Mouse (Mus musculus): Measurements from ENCODE around the gene Lingo2.

Lingo2 gene

DNA sequence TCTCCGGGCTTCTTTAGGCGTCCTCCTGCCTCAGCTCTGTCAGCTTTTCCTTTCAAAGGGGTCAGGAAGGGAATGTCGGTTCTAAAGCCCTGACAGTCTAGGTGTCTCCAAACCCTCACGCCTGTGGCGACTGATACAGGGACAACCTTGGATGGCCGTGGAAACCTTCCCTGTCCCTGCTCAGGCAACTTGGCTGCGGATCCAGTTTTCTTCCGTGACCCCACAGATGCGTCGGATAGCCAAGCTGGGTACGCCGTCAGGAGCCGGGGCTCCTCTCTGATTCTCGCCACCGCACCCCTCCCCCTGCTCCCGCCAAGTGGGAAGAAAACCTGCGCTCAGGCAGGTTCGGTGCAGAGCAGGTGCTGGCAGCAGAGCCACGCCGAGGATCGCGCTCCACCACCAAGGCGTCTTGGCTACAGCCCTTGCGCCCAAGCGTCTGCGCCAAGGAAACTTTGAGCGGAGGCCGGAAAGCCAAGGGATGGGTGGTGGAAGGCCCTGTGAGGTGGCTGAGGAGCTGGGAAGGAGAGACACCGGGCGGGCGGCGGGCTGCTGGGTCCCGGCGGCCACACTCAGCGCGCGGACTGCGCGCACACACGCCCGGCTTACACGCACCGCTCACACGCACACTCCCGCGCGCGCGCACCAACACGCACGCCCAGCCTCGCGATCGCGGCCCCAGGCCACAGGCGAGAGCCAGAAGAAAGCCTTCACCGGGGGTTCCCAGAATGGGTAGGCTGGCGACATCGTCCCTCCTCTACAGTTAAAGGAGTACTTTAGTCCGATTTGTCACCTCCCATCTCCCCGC, at the start of gene Lingo2:
Gene Lingo2, minus strand, starts transcription at position 598 of the 805 bp plus-strand sequence.
- peak; percentile 56 for DNase-seq (ENCODE audit: low read depth, low spot score)

DNA sequence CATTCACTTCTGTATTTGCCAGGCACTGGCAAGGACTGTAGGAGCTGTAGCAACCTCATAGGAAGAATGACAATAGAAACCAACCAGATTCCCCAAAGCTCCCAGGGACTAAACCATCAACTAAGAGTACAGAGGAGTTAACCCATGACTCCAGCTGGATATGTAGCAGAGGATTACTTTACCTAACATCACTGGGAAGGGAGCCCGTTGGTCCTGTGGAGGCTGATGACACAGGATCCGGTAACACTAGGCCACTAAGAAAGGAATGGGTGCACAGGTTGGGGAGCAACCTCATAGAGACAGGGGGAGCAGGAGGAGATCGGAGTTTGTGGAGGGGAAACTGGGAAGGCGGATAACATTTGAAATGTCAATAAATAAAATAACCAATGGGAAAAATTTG, 21.8 kb upstream of the Lingo2 start:
- DNase-seq (ENCODE audit: low read depth, low spot score) = no peak

DNA sequence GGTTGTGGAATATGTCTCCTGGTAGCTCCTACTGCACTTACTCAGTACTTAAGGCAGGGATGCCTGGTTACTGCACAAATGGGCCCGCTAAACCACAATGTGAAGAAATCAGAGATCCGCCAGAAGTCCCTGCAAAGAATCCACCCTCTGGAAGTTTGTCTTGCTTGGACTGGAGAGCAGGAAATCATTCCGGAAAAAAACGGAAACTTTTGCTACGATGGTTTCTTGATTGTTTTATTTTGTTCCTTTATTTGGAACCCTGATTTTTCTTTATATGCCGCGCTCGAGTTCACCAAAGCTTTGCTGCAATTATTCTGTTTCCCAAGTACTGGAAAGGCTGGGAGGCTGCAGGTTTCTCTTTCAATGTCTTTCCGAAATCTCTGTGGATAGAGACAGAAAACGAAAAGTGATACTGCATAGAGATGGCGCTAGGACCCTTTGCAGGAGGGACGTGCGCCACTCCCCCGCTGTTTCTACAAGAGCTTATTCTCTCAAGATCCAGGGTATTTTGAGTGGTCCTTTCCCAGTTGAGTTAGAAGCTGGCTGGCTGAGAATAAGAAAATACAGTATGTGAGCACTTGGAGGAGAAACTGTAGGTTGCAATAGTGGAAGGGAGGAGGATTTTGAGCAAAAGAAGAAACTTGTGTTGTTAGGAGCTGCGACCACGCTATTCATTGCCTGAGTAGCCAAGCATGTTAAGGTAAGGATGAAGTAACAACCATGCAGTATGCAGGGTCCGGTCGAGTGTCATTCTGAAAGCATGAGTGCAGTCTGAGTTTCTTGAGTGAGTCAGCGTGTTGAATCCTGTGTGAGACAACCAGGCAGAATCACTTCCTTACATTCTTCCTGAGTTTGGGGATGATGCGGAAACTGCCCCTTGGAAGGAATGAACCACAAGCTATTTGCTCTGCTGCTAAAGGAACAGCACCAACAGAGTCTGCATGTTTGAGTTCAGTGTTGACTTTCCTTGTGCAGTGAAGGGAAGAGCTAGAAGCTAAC, 1.2 kb upstream of the Lingo2 start:
- DNase-seq (ENCODE audit: low read depth, low spot score) = peak; percentile 2

DNA sequence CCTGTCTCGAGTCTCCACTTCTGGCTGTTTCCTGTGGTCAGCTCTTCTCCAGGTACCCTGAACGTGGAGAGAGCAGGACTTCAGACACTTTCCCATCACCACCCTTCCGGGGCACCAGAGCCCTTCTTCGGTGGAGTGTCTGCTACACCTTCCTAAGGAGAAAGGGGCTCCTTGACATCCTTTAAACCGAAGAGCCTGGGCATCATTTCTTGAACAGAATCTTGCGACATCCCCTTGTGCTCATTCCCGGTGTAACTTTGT, 338 bp upstream of the Lingo2 start:
- peak; percentile 34 for DNase-seq (ENCODE audit: low read depth, low spot score)

DNA sequence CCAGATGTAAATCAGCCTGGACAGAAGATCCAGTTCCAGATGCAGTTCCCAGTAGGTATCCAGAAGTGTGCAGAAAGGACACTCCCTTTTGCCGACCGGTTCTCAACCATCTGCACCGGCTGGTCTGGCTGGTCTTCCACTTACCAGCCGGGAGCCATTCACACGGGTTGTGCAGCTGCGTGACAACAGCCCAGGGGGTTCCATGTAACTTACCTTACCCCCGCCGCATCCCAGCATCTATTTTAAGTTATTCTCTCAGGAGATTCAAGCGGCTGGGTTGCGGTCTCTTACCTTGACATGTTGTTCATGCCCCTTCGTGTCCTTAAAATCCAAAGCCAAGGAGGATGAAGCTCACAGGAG, 777 bp downstream of the Lingo2 start:
- DNase-seq (ENCODE audit: low read depth, low spot score) = no peak

DNA sequence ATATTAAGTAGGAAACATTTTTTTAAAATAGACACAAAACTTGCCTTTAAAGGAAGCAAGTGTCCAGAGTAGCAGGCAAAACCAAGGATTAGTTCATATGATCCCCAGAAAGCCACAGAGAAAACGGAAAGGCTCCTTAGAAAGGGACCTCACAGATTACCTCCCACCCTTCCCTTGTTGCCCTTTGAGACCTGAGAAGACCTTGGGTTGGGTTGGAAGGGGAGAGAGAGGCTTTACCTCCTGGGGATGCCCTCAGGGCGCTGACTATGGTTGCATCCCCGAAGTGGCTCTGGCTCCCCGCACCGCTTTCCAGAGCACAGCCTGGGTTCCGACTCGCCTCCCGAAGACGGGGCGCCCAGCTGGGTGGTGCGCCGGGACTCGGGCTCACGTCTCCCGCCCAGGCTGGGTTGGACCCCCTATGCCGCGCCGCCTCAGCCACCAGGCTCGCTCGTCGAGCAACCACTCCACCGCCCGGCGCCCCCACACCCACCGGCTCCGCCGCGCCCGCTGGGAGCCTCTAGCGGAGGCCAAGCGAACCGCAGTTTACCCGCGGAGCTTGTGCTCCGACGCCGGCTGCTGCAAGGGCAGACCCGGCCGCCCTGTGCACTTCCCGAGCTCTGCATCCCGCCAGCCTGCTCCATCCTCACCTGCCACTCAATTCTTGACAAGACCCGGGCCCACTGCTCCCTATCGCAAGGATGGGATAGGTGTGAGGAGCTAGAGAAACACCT, 1.4 kb downstream of the Lingo2 start:
- peak; percentile 76 for DNase-seq (ENCODE audit: low read depth, low spot score)

DNA sequence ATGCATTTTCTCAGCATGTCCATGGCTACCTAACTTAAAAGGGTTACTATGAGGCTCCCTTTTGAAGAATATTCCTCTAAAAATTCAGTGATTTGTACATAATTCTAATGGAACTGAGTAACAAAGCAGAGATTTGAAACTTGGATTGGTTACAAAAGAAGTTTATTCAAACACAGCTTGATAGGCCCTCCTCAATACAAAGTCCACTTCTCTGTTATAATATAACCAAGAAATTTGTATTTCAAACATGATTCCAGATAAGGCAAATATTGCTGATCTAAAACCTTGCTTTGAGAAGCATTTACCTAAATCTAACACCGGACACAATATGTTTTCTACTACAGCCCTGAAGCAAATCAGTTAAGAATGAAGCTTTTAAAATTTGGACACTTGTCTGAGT, 60.7 kb downstream of the Lingo2 start:
- DNase-seq (ENCODE audit: low read depth, low spot score) = no peak

DNA sequence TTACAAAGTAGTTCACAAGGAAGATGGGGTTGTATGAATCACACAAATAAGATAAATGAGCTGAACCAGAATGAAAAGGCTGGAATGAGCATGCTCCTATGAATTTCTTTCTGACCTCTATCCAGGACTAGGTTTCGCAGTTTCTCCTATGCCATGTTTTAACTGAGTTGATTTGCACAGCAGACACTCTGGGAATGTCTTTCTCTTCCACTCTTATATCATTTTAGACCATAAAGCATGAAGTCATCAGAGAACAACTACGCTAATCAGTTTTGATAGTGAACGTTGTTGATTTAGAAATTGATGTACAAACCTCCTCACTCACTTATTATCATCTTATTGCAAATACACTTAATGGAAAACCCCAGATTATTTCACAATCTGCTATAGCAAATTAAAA, 61.2 kb downstream of the Lingo2 start:
- DNase-seq (ENCODE audit: low read depth, low spot score) = no peak

DNA sequence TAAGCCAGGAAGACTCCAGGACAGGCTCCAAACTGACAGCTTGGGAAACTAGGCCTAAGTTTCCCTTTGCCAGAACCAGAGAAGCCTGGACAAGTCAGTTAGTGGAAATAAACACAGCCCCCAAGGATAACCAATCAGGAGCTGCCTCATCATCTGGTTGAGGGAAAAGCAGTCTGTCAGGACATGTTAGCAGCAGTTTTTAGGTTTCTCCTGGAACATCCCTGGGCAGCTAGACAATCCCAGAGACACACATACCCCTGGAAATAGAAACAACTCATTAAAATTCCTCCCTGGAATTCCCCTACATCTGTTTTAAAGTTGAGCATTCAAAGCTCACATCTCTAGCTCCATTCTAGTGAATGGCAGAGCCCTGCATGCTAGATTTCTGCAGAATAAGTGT, 76.8 kb downstream of the Lingo2 start:
- no peak for DNase-seq (ENCODE audit: low read depth, low spot score)

DNA sequence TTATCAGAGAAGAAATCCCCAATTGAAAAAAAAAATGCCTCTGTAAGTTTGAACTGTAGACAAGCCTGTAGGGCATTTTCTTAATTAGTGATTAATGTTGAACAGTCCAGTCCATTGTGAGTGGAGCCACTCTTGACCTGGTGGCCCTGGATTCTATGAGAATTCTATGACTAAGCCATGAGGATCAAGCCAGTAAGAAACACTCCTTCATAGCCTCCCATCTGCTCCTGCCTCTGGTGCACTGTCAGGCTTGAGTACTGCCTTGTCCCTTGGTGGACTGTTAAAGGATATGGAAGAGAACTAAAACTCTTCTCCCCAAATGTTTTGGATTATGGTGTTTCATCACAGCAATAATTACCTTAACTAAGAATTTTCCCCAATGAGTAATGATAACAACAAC, 126.6 kb downstream of the Lingo2 start:
- DNase-seq (ENCODE audit: low read depth, low spot score) = no peak

DNA sequence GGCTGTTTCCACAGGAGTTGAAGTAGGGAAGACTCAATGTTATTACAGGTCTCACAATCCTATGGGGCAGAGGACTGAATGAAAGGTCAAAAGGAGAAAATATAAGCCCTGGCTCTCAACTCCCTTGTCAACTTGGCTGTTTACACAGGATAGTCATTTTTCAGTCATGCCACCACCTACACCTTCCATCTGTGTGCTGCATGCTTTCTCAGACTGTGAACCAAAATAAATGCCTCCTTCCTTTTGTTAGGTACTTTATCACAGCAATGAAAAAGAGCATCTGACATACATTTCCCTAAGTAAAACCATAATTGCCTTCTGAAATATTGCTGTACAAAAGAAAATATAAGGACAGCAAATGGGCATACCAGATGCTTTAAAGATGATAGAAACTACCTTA, 129.6 kb downstream of the Lingo2 start:
- DNase-seq (ENCODE audit: low read depth, low spot score) = no peak

DNA sequence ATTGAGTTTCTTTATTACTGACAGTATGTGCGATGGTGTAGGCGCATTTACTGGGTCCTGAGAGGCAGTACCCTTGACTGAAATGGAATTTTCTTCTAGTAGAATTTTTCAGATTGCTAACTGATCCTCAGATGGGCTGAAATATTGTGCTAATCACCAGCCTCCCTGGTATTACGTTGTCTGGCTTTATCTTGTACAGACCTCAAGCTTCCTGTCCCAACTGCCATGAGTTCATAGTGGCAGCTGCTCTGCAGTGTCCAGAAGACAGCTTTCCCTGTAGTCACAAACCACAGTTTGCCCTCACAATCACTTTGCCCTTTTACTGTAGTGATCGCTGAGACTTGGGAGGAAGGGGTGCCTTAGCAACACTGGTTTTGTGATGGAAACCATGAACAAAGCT, 176.5 kb downstream of the Lingo2 start:
- no peak for DNase-seq (ENCODE audit: low read depth, low spot score)

DNA sequence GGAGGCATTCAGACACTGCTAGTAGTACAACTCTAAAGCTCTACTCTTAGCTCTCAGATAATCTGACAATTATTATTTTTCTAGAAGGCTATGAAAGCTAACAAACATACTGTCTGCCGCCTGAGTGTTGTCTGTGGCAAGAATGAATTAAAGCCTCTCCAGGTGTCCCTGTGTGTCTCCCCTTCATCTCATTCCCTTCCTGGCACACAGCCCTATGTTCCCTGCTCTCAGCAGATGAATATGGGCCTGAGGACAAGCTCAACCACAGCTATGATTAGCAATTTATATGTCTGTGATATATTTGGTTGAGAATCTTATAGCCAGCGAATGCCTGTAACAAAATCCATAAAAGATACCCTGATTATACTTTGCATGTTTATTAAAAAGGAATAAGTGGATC, 220.9 kb downstream of the Lingo2 start:
- no peak for DNase-seq (ENCODE audit: low read depth, low spot score)

DNA sequence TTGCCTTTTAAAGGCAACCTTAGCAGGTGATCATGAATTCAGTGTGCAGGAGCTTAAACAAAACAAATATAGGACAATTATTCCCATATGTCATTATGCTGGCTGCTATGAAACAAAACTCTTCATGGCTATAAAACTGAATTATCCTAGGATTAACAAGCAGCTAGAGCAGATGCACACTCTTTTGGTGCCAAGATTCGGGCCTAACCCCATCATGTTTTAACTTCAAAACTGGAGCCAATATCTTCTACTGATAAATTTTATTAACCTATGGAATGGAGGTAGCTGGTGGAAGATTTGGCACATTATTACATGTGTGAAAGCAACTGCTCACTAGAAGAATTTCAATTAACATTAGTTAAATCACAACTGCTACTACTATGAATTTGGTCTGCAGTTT, 235.1 kb downstream of the Lingo2 start:
- DNase-seq (ENCODE audit: low read depth, low spot score) = no peak

DNA sequence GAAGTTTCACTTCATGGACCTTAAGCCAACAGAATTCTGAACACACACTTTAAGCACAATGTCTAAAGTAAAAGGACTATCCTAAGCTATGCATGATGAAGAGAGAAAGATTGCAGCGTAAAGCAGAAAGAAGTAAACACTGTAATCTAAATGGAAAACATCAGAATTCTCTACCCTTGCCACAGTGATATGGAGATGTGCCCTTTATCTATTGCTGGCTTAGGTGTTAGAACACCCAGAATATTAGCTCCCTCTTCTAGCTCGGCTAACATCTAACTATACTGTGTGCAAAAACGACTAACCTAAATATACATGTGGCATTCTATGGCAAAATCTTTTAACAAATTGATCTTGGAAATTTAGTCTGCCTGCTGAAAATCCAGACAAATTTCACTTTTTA, 252.7 kb downstream of the Lingo2 start:
- DNase-seq (ENCODE audit: low read depth, low spot score) = no peak

DNA sequence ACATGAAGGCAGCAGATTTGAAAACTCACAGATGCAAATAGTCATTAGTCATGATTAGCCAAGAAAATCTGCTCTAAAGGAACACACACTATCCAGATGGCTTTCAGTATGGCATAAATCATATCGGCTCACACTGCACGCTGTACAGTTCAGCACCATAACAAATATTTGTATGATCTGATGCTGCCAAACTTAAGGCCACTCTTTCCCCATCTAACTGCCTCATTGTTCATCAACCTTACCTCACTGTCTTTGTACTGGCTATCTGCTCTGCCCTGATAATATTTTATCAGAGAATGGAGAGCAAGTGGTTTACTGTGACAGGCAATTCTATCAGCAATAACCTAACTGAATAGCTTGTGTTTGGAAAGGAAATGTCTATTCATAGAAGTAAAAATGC, 254.7 kb downstream of the Lingo2 start:
- DNase-seq (ENCODE audit: low read depth, low spot score) = no peak

DNA sequence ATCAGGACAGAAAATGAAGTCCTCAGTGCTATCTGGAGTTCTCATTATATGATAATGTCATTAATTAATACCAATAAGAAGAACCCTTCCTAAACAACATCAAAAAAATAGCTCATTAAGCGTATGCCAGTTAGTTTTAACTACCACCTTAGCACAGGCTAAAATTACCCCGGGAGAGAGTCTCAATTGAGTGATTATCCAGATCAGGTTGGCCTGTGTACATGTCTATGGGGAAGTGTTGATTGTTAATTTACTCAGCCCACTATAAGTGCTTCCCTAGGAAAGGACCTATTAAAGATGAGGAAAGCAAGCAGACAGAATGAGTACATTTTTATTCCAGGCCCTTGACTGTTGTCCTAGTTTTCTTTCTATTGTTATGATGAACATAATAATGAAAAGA, 291.6 kb downstream of the Lingo2 start:
- no peak for DNase-seq (ENCODE audit: low read depth, low spot score)

DNA sequence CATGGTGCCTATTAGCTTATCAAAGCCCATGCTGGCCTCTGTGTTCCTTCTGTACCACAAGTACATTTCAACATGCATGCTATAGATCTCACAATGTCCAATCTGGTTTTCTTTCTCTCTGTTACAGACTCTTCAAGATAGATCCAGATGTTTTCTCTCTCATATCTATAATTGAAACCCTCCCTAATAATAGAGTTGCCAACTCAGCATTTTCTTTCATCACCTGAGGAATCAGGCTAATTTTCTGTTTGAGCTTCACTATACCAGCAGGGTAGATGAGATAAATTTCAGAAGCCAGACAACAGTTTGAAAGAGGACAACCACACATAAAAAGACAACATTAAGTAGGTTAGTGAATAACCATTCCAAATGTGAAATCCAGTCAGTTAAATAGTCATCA, 303.8 kb downstream of the Lingo2 start:
- DNase-seq (ENCODE audit: low read depth, low spot score) = no peak

DNA sequence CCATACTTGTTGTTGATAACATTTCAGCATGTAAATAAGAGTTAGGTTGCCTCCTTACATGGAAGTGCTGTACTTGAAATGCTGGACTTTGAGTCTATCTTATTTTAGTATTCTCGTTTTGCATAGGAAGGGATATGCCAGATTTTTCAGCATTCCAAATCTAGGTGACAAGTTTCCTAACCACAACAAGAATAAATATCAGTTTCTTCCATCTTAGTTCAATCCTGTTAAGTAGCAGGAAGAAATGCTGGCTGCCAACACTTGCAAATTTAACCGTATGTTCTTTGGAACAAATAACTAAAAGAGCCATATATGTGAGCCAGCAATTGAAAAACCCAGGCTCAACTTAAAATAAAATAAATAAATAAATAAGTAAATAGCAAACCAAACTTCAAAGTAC, 315.9 kb downstream of the Lingo2 start:
- DNase-seq (ENCODE audit: low read depth, low spot score) = no peak

DNA sequence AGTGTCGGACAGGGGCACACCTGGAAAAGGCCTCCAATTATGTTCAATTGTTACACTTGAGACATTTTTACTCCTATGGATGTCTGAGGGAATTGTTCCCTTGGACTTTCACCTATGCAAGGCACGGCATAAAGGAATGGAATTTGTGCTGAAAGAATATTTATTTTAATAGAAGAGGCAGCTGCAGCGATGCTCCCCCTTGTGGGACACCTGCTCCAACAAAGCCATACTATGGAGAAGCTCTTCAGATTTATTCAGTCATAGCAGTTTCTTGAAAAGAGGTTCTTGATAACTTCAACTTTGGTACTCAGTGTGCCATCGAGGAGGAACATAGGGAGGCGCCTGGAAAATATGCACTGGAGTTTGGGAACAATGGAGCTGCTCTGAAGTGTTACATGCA, 374.7 kb downstream of the Lingo2 start:
- no peak for DNase-seq (ENCODE audit: low read depth, low spot score)

DNA sequence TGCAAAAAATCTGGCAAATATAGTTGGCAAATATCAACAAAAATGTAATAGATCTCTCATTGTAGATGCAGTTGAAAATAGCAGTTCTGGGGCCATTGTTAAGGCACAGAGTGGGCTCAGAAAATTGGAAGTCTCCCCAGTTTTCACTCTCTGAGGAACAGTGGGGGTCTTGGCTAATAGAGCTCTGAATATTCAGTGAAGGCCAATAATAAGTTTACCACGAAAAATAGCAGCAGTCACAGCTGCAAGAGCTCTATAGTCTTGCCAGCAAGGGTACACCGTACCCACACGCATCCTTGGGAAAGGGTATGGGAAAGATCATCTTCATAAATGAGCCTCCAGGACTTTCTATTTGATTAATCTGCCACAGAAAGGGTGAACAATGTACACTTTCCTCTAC, 375.3 kb downstream of the Lingo2 start:
- DNase-seq (ENCODE audit: low read depth, low spot score) = no peak

DNA sequence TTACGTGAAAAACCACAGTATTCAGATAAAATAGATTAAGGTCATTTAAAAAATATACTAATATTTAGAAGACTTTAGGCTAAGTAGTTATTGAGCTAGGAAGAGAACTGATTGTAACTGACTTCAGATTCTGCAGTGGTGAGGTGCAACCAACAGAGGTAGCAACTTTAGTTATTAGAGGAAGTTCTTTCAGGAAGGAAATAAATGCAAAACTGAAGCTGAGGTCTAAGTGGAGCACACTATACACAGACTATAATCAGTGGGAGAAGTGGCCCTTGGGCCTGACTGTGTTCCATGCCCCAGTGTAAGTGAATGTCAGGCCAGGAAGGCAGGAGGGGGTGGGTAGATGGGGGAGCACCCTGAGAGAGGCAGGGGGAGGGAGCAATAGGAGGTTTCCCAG, 385.0 kb downstream of the Lingo2 start:
- DNase-seq (ENCODE audit: low read depth, low spot score) = no peak

Data from R1 (cell line).